Mouse (Mus musculus): Measurements from ENCODE around the gene Clspn.
"Not testable (repeated sequence)": the region's sequence is repeated elsewhere in the genome, so short reads cannot be mapped to it uniquely, and the experiment has no call there.

Clspn gene

GRCm38 (mm10) chr4:126556809-126557711 is at the start of gene Clspn:
Gene Clspn (plus strand): TSS chr4:126556935.
- peak; percentile 78 for DNase-seq (ENCODE audit: low spot score)

GRCm38 (mm10) chr4:126508110-126508899 is 48.4 kb upstream of the Clspn start:
- no peak for DNase-seq (ENCODE audit: low spot score)

DNA sequence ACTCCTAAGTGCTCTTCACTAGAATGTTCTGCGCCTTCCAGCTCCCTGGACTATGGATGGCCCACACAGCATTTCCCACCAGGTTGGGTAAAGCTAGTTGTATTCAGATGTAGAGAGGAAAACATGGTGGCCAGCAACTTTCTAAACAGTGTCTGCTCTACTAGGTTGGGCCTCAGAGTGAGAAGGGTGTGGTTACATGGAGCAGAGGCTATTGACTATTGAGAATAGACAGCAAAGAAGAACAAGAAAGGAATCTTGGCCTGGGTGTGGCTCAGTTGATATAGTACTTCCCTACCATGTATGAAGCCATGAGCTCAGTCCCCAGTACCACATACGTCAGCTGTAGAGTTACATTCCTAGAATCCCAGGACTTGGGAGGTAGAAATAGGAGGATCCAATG is 47.7 kb upstream of the Clspn start:
- no peak for DNase-seq (ENCODE audit: low spot score)

- DNase-seq (ENCODE audit: low spot score): no peak
Observed at GRCm38 (mm10) chr4:126511013-126511412, 45.7 kb upstream of the Clspn start.

GRCm38 (mm10) chr4:126512308-126513066 is 44.2 kb upstream of the Clspn start:
- DNase-seq (ENCODE audit: low spot score): no peak

DNA sequence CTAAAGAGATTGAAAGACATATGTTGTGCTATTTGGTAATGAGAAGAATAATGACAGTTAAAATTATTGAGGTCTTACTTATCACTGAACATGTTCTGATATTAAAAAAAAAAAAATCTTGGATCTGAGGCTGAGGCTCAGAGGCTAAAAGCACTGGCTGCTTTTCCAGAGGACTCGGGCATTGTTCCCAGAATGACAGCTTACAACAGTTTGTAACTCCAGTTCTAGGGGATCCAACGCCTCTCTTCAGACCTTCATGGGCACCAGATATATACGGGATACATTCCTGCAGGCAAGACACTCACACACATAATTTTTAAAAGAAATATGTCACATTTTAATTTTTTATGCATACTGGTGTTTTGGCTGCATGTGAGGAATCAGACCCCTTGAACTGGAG is 30.6 kb upstream of the Clspn start:
- DNase-seq (ENCODE audit: low spot score): no peak

DNA sequence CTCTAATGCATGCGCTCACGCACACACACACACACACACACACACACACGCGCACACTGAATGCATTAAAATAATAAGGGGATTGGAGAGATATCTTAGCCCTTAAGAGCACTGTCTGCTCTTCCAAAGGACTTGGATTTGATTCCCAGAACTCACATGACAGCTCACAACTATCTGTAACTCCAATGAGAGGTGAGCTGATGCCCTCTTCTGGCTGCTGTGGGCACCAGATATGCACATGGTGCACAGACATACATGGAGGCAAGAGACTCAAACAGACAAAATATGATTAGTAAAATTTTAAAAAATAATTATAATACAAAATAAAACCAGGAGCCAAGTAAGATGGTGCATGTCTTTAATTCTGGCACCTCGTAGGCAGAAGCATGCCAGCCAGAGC is 29.9 kb upstream of the Clspn start:
- DNase-seq (ENCODE audit: low spot score): no peak

GRCm38 (mm10) chr4:126532292-126532691 is 24.4 kb upstream of the Clspn start:
- DNase-seq (ENCODE audit: low spot score): no peak

GRCm38 (mm10) chr4:126532827-126533728 is 23.7 kb upstream of the Clspn start, which contains the start of gene Ago4:
Gene Ago4 (minus strand): TSS chr4:126533472.
- peak; percentile 37 for DNase-seq (ENCODE audit: low spot score)

- no peak for DNase-seq (ENCODE audit: low spot score)
Observed at GRCm38 (mm10) chr4:126533729-126534070, 23.0 kb upstream of the Clspn start.

GRCm38 (mm10) chr4:126535631-126536030 is 21.1 kb upstream of the Clspn start:
- not testable (repeated sequence) for DNase-seq (ENCODE audit: low spot score)

DNA sequence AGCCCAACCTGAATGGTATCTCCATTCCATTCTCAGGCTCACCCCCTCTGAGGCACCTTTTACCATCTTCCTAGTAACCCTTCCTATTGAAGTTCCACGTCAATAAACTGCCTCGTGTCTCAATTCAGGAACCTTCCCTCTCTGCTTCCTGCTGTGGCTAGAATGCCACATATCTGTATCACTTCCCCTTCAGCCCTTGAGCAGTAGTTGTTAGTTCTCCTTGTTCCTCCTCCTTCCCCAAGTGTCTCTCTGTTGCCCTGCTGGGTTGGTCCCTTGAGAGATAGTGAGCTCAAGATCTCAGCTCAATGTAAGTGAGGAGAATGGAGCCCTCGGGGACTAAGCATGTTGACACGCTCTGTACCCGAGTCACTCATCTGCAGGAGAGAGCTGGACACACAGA is 19.9 kb upstream of the Clspn start:
- DNase-seq (ENCODE audit: low spot score): no peak

DNA sequence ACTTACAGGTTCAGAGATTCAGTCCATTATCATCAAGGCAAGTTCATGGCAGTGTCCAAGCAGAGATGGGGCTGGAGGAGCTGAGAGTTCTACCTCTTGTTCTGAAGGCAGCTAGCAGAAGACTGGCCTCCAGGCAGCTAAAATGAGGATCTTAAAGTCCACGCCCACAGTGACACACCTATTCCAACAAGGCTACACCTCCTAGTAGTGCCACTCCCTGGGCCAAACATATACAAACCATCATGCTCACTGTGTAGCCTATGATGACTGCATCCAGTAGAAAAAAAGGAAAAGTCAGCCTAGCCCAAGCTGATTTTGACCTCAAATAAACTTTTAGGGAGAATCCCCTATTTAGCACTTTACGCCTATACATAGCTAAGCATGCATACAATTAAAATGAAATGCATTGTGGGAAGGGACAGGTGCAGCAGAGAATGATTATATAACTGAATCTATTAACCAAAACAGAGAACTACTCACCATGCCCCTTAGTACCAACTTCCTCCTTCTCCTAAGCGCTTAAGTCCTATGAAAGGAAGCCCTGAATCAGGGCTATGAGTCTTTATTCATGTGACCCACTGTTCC is 16.2 kb upstream of the Clspn start:
- no peak for DNase-seq (ENCODE audit: low spot score)

DNA sequence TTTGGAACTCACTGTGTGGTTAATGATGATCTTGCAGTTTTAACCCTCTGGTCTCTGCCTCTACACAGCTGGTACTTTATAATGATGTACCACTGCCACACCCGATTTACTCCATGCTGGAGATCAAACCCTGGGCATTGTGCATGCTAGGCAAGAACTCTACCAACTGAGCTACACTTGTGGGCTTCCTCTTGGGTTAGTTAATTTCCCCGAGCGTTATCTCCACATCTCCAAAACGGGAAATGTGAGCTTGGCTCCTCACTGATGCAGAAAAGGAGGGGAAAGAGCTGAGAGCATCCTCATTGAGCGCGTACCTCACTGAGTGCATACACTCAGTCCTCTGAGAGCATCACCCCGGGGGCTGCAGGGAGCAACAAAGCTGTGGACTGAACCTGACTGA is 13.9 kb upstream of the Clspn start:
- DNase-seq (ENCODE audit: low spot score): no peak

DNA sequence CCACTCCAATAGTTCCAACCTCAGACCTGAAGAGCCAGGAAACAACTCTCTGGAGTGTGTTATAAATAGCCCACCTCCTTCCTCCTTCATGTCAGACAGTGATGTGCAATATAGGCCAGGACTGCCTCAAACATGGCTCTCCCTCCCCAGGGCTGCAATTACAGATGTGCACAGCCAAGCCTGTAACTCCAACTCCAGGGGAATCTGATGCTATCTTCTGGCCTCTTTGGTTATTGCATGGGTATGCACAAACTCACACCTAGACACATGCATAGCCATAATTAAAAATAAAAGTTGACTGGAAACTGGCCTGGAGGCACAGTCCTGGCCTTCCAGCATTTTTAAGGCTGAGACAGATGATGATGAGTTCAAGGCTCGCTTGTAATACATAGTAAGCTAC is 11.7 kb upstream of the Clspn start:
- DNase-seq (ENCODE audit: low spot score): no peak

GRCm38 (mm10) chr4:126545703-126546102 is 11.0 kb upstream of the Clspn start:
- no peak for DNase-seq (ENCODE audit: low spot score)

DNA sequence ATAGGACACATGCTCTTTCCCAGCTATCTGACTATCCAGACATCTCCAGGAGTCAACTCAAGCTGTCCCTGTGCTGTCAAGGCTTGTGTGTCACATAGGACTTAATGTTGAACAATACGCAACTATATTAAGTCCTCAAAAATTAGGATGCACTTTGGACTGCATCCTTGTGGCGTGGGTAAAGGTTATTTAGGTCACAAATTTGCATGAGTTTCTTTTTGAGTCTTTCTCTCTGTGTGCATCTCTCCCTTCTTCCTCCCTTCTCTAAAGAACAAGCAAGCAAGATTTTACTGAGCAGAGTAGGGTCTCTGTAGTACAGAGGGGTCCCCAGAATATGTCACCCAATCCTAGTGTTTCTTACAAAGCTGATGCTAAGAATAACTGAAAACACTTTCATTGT is 10.6 kb upstream of the Clspn start:
- no peak for DNase-seq (ENCODE audit: low spot score)

GRCm38 (mm10) chr4:126552136-126552535 is 4.6 kb upstream of the Clspn start:
- no peak for DNase-seq (ENCODE audit: low spot score)

DNA sequence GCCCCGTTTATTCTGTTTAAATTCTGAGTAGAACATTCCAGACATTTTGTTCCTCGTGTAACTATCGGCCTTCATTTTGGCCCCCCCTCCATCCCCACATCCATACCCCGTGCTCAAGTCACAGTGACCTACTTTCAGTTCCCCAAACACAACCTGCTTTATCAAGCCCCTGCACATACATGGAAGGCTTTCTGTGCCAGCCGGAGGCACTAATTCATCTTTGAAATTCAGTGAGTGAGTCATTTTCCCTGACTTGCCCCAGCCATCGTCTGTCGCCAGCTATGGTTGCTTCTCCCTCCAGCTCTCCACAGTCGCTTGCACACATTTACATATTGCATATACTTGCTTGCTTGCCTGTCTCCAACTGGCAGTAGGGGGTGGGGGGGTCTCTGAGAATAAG is 3.6 kb upstream of the Clspn start:
- DNase-seq (ENCODE audit: low spot score): no peak

- DNase-seq (ENCODE audit: low spot score): no peak
Observed at GRCm38 (mm10) chr4:126553685-126554084, 3.0 kb upstream of the Clspn start.

GRCm38 (mm10) chr4:126554462-126554861 is 2.3 kb upstream of the Clspn start:
- DNase-seq (ENCODE audit: low spot score): no peak
